Mouse (Mus musculus) lung, embryonic 16.5 days (tissue): ENCODE data around the gene Dlst. TPM values are rescaled to one million over a fixed set of nuclear protein-coding genes. Genes with fewer than 3 reads are reported as not detected.

ENCODE experiments used
- ATAC-seq: fragments of 200-750 bp; cut with Nextera tagmentation; 2 replicates; pipeline ENCODE4 v1.8.0; 2017; ENCODE audit warnings: low read depth, mild to moderate bottlenecking, moderate library complexity
- H3K27ac ChIP-seq: fragments of 300-500 bp; sonication (generic); 2 replicates; pipeline ENCODE4 v1.5.1; 2014; ENCODE audit warnings: mild to moderate bottlenecking, control low read depth, low read length
- H3K27me3 ChIP-seq: fragments of 300-500 bp; sonication (generic); 2 replicates; pipeline ENCODE4 v1.6.1; 2014; ENCODE audit warnings: low read depth, low read length, mixed read lengths; ENCODE audit not compliant: control insufficient read depth, insufficient read depth
- H3K36me3 ChIP-seq: fragments of 300-500 bp; sonication (generic); 2 replicates; pipeline ENCODE4 v1.6.1; 2014; ENCODE audit warnings: low read length; ENCODE audit not compliant: control insufficient read depth, insufficient read depth
- H3K4me1 ChIP-seq: fragments of 300-500 bp; sonication (generic); replicated peaks from 2 replicates; pipeline ENCODE4 v1.6.1; 2014; ENCODE audit warnings: low read length, mixed read lengths; ENCODE audit not compliant: control insufficient read depth, insufficient read depth
- H3K4me2 ChIP-seq: fragments of 300-500 bp; sonication (generic); 2 replicates; pipeline ENCODE4 v1.6.1; 2014; ENCODE audit warnings: low read depth, low read length, control low read depth
- H3K4me3 ChIP-seq: fragments of 300-500 bp; sonication (generic); 2 replicates; pipeline ENCODE4 v1.5.1; 2014; ENCODE audit warnings: mild to moderate bottlenecking, low read length, control low read depth
- H3K9ac ChIP-seq: fragments of 300-500 bp; sonication (generic); 2 replicates; pipeline ENCODE4 v1.6.1; 2014; ENCODE audit warnings: low read length, control low read depth
- H3K9me3 ChIP-seq: fragments of 300-500 bp; sonication (generic); 2 replicates; pipeline ENCODE4 v1.6.1; 2016; ENCODE audit warnings: low read length; ENCODE audit not compliant: control insufficient read depth
- WGBS: fragments of 180-500 bp; shearing (Covaris S2); extraction: QIAGEN DNeasy Blood & Tissue Kit; methylation state at CpG from one replicate; pipeline ENCODE4 v1.1.7; 2014; 5-methylcytosine and 5-hydroxymethylcytosine counted together
- polyA plus RNA-seq: library from polyadenylated mRNA; unstranded; fragments of >200 nt; fragmentation: Nextera tagmentation; extraction: Ambion mirVana; gene quantifications from 2 replicates; pipeline ENCODE4 v1.2.1, GENCODE M21; 2015

Gene Dlst
- polyA plus RNA-seq, 1 experiment from 2014 or later = 110 TPM

DNA sequence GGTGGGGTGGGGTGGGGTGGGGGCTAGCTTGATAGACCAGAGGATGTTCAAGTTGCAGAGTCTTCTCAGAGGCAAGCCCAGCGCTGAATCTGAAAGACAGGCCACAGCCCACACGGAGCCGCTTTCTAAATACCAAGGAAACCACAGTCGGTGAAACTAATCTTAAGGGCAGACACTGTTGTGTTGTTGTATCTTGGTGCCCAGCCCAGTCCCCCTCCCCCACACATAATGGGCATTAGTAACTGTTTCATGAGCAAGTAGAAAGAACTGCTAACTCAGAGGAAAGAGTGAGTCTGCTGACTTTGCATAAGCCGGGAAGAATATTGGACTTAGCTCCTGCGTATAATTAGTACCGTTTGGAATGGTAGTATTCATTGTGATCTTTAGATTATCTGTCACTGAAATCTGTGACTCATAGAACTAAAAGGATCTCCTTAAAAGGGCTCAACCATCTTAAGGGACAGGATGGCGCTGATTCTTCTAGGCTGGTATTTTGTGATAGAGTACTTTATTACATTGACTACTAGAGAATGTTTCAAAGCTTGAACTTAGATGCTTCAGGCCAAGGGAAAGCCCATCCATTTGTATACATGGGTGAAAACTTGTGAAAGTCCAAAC, 16.5 kb downstream of the Dlst start:
- Histone ChIP-seq H3K27ac (no peak overlapping the region), H3K27me3 (no peaks in the 10 kb centered on the region), H3K9me3 (no peaks in the 10 kb centered on the region), H3K4me2 (no peak overlapping the region), H3K9ac (no peak overlapping the region), H3K4me1 (no peaks in the 10 kb centered on the region), H3K4me3 (no peak overlapping the region), H3K36me3 (peaks cover 63% of the 10 kb centered on the region)
- WGBS = 87% methylated on average over 8 of the region's 8 CpGs
- ATAC-seq = no peak

GRCm38 (mm10) chr12:85129426-85129978, 18.9 kb downstream of the Dlst start:
- ATAC-seq = no peak
- Histone ChIP-seq H3K9me3 (no peaks in the 10 kb centered on the region), H3K27ac (no peak overlapping the region), H3K9ac (no peak overlapping the region), H3K36me3 (peaks cover 59% of the 10 kb centered on the region), H3K4me1 (peaks cover 3% of the 10 kb centered on the region; the same call in 1 of the 2 replicates), H3K4me3 (no peak overlapping the region), H3K4me2 (no peak overlapping the region), H3K27me3 (no peaks in the 10 kb centered on the region)
- WGBS = 87% methylated on average over 9 of the region's 9 CpGs

- Histone ChIP-seq H3K4me2 (no peak overlapping the region), H3K9me3 (no peaks in the 10 kb centered on the region), H3K27me3 (no peaks in the 10 kb centered on the region), H3K4me1 (peaks cover 18% of the 10 kb centered on the region), H3K27ac (no peak overlapping the region), H3K4me3 (no peak overlapping the region), H3K36me3 (peaks cover 54% of the 10 kb centered on the region), H3K9ac (no peak overlapping the region)
- 83% methylated on average over 6 of the region's 6 CpGs for WGBS
- ATAC-seq = no peak
These were observed 20.7 kb downstream of the Dlst start for GRCm38 (mm10) chr12:85131361-85131760.

GRCm38 (mm10) chr12:85134043-85134794, 23.6 kb downstream of the Dlst start:
- Histone ChIP-seq H3K36me3 (peaks cover 45% of the 10 kb centered on the region), H3K9me3 (no peaks in the 10 kb centered on the region), H3K4me2 (no peak overlapping the region), H3K27me3 (no peaks in the 10 kb centered on the region), H3K4me3 (no peak overlapping the region), H3K27ac (peak overlapping the region; percentile 67), H3K9ac (no peak overlapping the region), H3K4me1 (peaks cover 19% of the 10 kb centered on the region)
- 79% methylated on average over 8 of the region's 8 CpGs for WGBS
- no peak for ATAC-seq

- Histone ChIP-seq H3K27ac (peak overlapping the region; percentile 67), H3K4me1 (peaks cover 19% of the 10 kb centered on the region), H3K9me3 (no peaks in the 10 kb centered on the region), H3K4me2 (no peak overlapping the region), H3K27me3 (peaks cover 2% of the 10 kb centered on the region), H3K9ac (no peak overlapping the region), H3K4me3 (no peak overlapping the region), H3K36me3 (peaks cover 30% of the 10 kb centered on the region)
- 49% methylated on average over 19 of the region's 19 CpGs for WGBS
- peak; percentile 67 for ATAC-seq
These were observed 25.2 kb downstream of the Dlst start for GRCm38 (mm10) chr12:85135513-85136470.

- peaks cover 2% of the 10 kb centered on the region for H3K27me3 ChIP-seq
- H3K4me2 ChIP-seq = no peak overlapping the region
- H3K4me1 ChIP-seq = peaks cover 19% of the 10 kb centered on the region
- no peak overlapping the region for H3K4me3 ChIP-seq
- ATAC-seq = peak; percentile 44
- WGBS = 48% methylated on average over 4 of the region's 4 CpGs
- H3K36me3 ChIP-seq = peaks cover 23% of the 10 kb centered on the region
- no peaks in the 10 kb centered on the region for H3K9me3 ChIP-seq
- no peak overlapping the region for H3K9ac ChIP-seq
- H3K27ac ChIP-seq = peak overlapping the region; percentile 67
These were observed 26.0 kb downstream of the Dlst start for GRCm38 (mm10) chr12:85136627-85137026.

DNA sequence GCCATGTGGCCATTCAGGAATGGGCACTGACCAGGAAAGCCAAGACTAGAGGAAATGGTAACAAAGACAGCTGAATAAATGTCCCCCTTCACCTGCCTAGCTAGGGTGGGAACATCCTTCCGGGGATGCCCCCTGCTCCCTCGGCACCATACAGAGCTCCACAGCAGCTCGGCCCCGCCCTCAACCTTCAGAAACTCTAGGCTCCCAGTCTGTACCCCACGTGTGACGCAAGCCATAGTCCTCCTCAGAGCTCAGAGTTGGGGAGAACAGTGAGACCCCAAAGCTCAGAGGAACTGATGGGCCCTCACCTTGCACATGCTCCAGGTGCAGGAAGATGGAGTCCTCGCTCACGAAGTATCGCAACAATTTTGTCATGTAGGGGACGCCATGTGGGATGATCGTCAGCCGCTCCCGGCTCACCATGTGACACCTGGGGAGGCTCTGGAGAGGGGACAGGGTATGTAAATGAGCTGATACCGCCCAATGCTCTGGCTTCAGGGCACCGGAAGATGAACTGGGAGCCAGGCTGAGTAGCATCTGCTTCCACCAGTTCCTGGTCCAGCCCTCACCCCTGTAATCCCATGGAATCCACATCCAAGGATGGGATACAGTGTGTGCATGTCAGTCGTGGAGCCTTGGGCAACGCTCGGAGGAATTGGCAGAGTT, 29.5 kb downstream of the Dlst start:
- H3K4me3 ChIP-seq = no peak overlapping the region
- no peaks in the 10 kb centered on the region for H3K9me3 ChIP-seq
- no peak overlapping the region for H3K4me2 ChIP-seq
- H3K4me1 ChIP-seq = peaks cover 11% of the 10 kb centered on the region
- no peak overlapping the region for H3K9ac ChIP-seq
- no peak overlapping the region for H3K27ac ChIP-seq
- no peaks in the 10 kb centered on the region for H3K36me3 ChIP-seq
- H3K27me3 ChIP-seq = peaks cover 2% of the 10 kb centered on the region
- 41% methylated on average over 18 of the region's 18 CpGs for WGBS
- ATAC-seq = no peak

DNA sequence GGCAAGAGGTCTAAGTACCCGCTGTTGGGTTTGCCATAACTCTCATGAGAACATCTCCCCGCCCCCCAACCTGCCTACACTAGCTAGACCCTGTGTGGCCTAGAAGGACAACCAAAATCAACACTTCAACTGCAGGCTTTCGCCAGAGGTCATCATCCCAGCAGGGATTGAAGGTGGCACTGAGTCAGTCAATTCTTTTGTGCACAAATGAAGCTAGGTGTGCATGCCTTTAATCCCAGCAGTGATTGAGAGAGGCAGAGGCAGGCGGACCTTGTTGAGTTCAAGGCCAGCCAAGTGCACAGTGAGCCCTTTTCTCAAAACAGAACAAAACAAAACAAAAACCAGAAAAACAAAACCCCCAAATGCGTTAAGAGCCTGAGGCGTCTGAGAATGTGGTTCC, 30.5 kb downstream of the Dlst start:
- peaks cover 2% of the 10 kb centered on the region for H3K27me3 ChIP-seq
- no peaks in the 10 kb centered on the region for H3K9me3 ChIP-seq
- H3K4me2 ChIP-seq = no peak overlapping the region
- H3K27ac ChIP-seq = no peak overlapping the region
- no peak overlapping the region; the same call in 1 of the 2 replicates for H3K9ac ChIP-seq
- WGBS = 79% methylated on average over 6 of the region's 6 CpGs
- no peak overlapping the region for H3K4me3 ChIP-seq
- no peaks in the 10 kb centered on the region for H3K36me3 ChIP-seq
- peaks cover 7% of the 10 kb centered on the region for H3K4me1 ChIP-seq
- ATAC-seq = no peak
